Mouse (Mus musculus): ENCODE data around the gene Pde5a. TPM values are rescaled to one million over a fixed set of nuclear protein-coding genes. Genes with fewer than 3 reads are reported as not detected.

Pde5a gene
- polyA plus RNA-seq, 1 experiment: 0.91 TPM

DNA sequence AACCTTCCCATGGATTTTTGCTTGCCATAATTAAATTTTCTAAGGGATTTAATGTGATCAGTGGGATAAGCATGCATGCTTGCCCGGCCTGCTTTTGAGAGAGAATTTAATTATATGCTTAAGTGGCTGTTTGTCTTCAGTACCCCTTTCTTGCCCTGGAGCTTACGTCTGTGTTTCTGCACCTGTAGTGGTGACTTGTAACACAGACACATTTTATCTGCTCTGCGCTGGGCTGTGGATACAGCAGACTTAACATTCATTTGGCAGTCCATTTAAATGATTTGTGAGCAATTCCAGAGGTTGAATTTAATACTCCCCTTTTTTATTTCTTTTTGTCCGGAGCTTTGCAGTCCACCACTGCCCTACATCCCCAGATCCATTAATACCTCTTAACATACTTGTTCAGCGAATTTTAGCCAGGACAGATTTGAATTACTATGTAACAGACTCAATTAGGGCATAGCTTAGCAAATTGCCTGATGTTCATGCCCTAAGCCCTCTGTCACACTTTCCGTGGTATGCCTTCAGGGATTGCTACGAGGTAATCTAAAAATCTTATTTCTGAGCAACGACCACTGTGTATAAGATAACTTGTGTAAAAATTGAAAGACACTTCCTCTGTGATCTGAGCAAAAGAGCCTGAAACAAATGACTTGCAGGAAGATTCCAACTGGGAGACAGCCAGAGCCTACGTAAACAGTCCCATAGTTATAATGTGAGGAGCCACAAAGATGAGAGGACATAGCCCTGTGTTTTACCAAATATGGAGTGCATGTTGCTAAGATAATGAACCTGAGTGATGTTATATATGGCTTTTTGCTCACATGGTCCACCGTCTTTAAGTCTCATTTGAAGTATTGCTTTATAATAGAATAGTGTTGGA is 72.0 kb downstream of the Pde5a start:
- H3K27ac ChIP-seq (replicated peaks; ENCODE audit: low read depth, low read length): no peak overlapping the region
- no peak overlapping the region for H3K4me3 ChIP-seq (ENCODE audit: insufficient read depth, low read depth, low read length)

DNA sequence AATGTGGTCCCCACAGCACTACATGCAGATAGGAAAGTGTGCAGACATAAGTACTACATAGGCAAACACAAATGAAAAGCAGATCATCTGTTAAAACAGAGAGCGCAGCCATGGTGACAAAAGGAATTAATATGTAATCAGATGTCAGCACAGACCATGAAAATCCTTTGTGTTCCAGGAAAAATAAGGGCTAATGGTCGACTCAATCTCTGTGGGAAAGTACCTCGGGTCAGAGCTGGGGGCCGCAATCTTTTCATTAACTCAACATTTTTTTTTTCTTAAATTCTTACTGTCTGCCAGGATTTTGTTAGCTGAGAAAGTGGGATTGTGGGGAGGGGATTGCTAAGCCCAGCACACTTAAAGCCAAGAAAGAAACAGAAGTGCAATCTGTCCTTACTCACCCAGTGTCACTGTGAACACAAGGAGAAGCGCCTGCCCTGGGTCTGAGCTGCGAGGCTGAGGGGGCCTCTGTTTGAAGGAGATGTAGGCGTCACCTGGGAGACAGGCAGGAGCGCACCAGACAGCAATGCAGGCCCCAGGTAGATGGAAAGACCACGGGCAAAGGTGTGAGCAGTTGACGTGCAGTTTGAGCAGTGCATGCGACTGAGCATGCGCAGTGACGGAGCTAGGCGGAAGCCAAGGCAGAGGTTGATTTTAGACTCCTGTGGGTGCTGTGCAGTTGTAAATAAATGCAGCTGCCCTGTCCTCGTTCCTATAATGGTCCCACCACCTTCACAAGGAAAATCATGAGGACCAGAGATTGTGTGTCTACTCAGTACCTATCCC is 72.9 kb downstream of the Pde5a start:
- no peaks in the 10 kb centered on the region for H3K4me1 ChIP-seq (ENCODE audit: control insufficient read depth, insufficient read depth, insufficient read length, low read length)
- H3K4me3 ChIP-seq (ENCODE audit: insufficient read depth, low read depth, low read length): no peak overlapping the region
- H3K27ac ChIP-seq (replicated peaks; ENCODE audit: low read depth, low read length): no peak overlapping the region

More for the DNA sequence above, 72.0 kb downstream of the Pde5a start:
- H3K4me1 ChIP-seq (ENCODE audit: control insufficient read depth, insufficient read depth, insufficient read length, low read length): no peaks in the 10 kb centered on the region

DNA sequence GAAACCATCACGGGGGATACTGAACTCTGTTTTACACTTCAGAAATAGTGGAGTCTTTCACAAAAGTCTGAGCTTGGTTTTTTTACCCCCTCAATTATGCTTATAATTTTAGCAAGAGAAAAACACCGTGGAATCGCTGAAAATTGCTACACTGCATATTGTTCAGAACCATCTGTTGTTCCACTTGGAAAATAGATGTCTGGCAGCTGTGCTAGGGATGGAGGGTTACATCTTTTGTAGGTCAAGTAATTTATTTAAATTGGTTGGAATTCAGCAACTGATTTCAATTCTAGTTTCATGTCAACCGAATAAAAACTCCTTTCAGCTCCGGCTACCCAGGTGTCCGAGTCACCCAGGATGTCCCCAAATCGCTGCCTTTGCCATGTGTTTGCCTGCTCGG is 78.6 kb downstream of the Pde5a start:
- H3K27ac ChIP-seq (replicated peaks; ENCODE audit: low read depth, low read length): no peak overlapping the region
- H3K4me1 ChIP-seq (ENCODE audit: control insufficient read depth, insufficient read depth, insufficient read length, low read length): no peaks in the 10 kb centered on the region
- H3K4me3 ChIP-seq (ENCODE audit: insufficient read depth, low read depth, low read length): no peak overlapping the region

DNA sequence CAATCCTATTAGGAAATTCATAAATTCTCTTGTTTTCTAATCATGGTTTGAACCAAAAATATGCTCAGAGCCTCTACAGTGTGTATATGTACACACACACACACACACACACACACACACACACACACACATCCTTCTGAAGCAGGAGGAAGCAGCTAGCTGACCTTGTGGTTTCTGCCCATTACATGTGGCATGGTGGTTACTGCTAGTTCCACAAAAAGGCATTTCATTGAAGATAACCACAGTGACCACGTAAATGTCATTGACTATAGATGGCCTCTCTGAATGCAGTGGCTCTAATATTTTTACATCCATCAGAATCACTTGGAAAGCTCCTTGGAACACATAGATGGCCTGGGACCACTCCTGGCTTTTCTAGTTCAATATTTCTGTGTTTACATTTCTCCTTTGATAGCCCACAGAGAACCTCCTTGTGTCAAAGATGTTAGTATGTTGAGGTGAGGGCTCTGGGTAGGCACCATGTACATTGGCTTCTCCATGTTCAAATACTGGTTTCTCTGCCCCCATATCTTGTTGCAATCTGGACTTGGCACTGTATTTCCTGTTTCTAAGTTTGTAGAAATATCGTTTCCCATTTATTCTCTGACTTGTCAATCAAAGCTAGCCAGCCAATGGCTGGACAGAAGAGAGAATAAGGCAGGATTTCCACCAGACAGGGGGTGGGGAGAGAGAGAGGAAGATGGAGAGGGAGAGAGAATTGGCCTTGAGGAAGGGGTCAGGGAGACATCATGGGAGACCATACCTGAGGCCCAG is 81.5 kb downstream of the Pde5a start:
- no peaks in the 10 kb centered on the region for H3K4me1 ChIP-seq (ENCODE audit: control insufficient read depth, insufficient read depth, insufficient read length, low read length)
- H3K4me3 ChIP-seq (ENCODE audit: insufficient read depth, low read depth, low read length): no peak overlapping the region
- H3K27ac ChIP-seq (replicated peaks; ENCODE audit: low read depth, low read length): no peak overlapping the region

DNA sequence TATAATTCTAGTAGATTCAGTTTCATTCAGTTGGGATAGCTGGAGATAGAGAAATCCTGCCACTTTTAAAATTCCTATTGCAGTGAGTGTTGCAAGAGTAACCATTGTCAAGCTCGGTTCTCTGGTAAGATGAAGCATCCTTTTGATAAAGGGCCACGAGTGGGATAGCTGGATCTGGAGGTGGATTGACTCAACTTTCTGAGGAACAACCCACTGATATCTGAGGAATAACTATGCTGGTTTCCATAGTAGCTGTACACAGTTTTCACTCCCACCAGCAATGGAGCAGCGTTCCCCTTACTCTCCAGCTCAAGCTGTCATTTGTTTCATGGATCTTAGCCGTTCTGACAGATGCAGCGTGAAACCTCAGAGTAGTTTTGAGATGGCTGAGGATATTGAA is 82.2 kb downstream of the Pde5a start:
- Histone ChIP-seq H3K27ac (replicated peaks; ENCODE audit: low read depth, low read length) (no peak overlapping the region), H3K4me3 (ENCODE audit: insufficient read depth, low read depth, low read length) (no peak overlapping the region), H3K4me1 (ENCODE audit: control insufficient read depth, insufficient read depth, insufficient read length, low read length) (no peaks in the 10 kb centered on the region)

DNA sequence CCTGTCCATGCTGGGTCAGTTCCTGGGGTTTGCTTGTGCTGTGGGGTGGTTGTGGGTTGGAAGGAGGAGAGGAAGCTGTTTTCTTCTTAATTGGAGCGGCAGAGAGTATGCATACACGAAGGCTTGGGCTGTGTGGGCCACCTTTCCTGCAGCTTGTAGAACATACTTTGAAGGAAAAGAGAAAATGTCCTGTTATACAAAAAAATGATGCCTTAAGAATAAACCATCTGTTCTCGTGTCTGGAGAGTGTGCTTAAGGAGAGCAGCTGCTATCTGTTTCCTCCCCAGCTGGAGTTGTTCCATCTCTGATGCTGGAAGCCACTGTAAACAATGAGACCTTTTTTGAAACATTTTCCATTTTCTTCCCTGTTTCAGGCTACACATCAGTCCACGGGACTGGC is 85.8 kb downstream of the Pde5a start:
- H3K4me1 ChIP-seq (ENCODE audit: control insufficient read depth, insufficient read depth, insufficient read length, low read length): no peaks in the 10 kb centered on the region
- no peak overlapping the region for H3K27ac ChIP-seq (replicated peaks; ENCODE audit: low read depth, low read length)

DNA sequence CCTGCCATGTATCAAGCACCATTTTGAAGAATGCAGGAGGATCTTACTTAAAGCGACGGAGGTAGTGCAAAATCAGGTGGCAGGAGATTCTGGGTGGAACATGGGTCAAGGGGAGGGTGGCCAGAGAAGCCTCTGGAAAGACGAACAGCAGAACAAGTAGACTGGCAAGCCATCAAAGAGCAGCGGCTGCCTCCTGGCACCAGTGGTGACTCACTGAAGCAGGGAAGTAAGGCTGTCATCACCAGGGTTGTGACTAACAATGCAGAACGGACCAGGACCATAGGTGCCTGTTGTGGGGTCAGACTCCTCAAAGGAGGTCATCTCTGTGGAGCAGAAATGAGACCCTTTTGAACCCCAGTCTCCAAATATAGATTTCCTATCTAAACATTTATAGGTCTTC is 89.5 kb downstream of the Pde5a start:
- Histone ChIP-seq H3K4me1 (ENCODE audit: control insufficient read depth, insufficient read depth, insufficient read length, low read length) (no peaks in the 10 kb centered on the region), H3K27ac (replicated peaks; ENCODE audit: low read depth, low read length) (no peak overlapping the region), H3K4me3 (ENCODE audit: insufficient read depth, low read depth, low read length) (no peak overlapping the region)

More for the DNA sequence above, 85.8 kb downstream of the Pde5a start:
- no peak overlapping the region for H3K4me3 ChIP-seq (ENCODE audit: insufficient read depth, low read depth, low read length)

DNA sequence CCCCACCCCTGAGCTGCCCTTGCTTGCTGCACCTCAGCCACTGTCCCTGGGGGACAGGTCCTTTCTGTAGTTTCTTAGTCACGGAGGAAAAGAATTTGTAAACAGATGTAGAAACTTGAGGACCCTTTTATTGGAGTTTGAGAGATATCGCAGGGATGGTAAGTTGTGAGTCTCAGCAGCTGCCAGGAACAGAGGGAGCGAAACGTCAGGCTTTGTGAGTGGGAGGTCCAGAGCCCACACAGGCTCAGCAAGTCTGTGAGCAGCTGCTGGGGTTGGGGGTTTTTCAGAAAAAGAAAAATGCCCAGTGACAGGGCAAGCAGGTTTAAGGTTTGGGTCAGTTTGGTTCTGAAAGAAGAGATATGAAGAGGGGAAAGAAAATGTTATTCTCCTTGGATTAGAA is 92.0 kb downstream of the Pde5a start:
- Histone ChIP-seq H3K4me1 (ENCODE audit: control insufficient read depth, insufficient read depth, insufficient read length, low read length) (no peaks in the 10 kb centered on the region), H3K4me3 (ENCODE audit: insufficient read depth, low read depth, low read length) (no peak overlapping the region), H3K27ac (replicated peaks; ENCODE audit: low read depth, low read length) (no peak overlapping the region)

DNA sequence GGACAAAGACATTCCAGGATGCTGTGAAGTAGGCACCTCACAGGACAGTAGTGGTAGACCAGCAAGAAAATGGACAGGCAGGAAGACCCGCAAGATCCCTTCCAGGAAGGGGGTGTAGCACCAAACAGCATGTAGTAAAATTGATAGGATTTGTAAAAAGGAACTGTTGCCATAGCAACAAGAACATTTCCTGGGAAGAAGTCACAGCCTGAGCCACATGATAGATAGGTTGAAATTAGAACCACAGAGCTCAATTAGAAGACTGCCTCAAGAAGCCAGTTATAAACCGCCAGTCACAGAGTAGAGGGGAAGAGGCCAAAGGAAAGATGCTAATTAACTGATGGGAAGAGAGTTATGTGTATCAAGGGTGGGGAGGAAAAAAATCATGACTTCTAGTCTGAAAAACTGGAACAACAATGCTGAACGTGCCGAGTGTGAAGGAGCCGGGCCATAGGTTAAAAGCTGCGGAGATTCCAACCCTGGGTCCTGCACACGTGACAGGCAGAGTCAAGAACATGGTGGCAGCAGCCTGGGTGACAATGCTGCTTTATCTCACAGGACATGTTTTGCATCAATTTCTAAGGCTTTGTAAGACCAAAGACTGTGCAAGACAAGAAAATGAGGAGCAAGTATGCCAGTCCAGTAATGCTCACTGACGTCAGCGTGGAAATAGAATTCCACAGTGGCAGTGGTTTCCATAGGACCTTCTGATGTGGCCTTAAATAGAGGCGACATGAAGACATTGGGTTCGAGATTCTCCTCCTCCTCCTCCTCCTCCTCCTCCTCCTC is 99.7 kb downstream of the Pde5a start:
- Histone ChIP-seq H3K4me3 (ENCODE audit: insufficient read depth, low read depth, low read length) (no peak overlapping the region), H3K4me1 (ENCODE audit: control insufficient read depth, insufficient read depth, insufficient read length, low read length) (no peaks in the 10 kb centered on the region), H3K27ac (replicated peaks; ENCODE audit: low read depth, low read length) (no peak overlapping the region)

DNA sequence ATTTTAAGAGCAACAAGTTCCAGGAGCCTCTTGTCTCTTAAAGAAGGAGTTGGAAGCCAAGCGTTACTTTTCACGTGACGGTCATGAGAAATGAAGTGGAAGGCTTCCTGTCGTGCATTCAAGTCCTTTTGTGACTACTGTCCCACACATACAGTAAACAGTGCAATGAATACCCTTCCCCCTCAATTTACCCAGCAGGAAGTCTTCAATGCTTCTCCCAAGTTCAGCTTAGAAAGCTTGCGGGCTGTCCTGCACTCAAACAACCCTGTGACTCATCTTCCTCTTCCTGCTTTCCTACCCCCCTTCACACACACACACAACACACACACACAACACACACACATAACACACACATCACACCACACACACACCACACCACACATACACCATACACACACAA is 105.8 kb downstream of the Pde5a start:
- Histone ChIP-seq H3K4me1 (ENCODE audit: control insufficient read depth, insufficient read depth, insufficient read length, low read length) (no peaks in the 10 kb centered on the region), H3K4me3 (ENCODE audit: insufficient read depth, low read depth, low read length) (no peak overlapping the region), H3K27ac (replicated peaks; ENCODE audit: low read depth, low read length) (no peak overlapping the region)

DNA sequence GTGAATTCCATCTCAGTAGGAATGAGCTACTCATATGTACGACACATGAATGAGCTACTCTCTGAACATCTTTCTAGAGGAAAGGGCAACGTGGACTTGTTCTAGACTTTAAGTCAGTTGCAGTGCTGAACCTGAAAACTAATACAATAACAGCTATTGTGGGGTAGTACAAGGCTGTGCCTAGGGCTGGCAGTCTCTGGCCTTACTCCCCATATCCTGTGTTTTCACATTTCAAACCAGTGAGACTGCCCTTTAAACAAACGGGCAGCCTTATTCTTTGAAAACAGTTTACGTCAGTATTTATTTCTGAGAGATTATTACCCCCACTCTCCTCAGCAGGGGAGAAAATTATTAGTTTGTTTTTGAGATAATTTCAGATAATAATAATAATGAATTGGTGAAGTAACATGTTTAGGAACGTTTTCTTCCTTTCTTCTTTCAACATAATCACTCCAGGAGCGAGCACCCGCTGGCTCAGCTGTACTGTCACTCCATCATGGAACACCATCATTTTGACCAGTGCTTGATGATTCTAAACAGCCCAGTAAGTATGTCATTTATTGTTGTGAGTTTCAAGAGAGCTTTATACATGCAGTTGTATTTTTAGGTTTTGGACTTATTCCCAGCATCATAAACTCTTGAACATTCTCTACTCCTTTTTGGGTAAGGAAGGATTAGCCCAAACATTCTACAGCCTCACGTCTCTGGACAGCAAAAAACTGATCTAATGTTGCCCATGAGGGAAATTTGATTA is 106.5 kb downstream of the Pde5a start:
- Histone ChIP-seq H3K27ac (replicated peaks; ENCODE audit: low read depth, low read length) (no peak overlapping the region), H3K4me1 (ENCODE audit: control insufficient read depth, insufficient read depth, insufficient read length, low read length) (no peaks in the 10 kb centered on the region), H3K4me3 (ENCODE audit: insufficient read depth, low read depth, low read length) (no peak overlapping the region)

DNA sequence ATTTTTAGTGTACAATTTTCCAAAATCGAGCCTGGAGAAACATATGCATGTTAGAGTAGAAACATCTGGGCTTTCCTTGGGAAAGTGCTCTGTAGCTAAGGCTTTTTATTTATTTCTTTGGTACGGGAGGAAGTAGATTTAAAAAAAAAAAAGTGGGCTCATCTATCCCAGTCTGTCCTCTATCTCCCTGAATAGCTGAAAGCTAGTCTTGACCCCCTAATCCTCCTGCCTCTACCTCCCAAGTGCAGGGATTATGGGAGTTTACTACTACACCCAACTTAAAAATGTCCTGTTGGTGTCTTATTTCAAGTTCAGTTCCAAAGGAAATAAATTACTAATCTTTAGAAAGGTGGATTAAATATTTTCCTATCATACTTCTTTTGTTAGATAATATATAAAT is 108.9 kb downstream of the Pde5a start:
- no peak overlapping the region for H3K4me3 ChIP-seq (ENCODE audit: insufficient read depth, low read depth, low read length)
- H3K27ac ChIP-seq (replicated peaks; ENCODE audit: low read depth, low read length): no peak overlapping the region
- H3K4me1 ChIP-seq (ENCODE audit: control insufficient read depth, insufficient read depth, insufficient read length, low read length): no peaks in the 10 kb centered on the region

DNA sequence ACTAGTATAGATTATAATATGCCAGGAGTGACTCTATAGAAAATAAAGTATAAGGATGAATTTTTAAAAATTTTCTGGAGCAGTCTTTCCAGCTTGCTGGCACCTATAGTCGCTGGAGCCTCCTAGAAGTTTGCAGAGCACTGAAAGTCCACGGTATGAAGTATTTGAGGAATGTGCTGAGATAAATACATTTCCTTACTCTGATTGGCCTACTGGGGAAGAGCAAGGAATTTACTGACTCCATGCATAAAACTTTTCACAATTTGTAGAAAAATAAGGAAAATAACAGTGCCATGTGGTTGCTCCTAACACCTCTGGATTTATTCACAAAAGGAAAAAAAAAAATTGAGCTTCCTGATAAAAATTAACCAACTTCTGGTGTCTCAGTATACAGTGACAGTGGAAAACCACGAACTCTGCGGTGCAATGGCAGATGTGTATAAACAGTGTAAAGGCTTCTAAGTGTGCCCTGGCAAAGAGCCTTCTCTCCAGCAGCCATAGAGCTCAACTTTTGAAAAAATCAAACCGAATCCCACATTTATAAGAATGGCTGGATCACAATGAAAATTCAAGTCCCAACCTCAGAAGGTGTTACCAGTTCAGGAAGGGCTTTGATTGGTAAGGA is 119.8 kb downstream of the Pde5a start:
- Histone ChIP-seq H3K4me1 (ENCODE audit: control insufficient read depth, insufficient read depth, insufficient read length, low read length) (no peaks in the 10 kb centered on the region), H3K27ac (replicated peaks; ENCODE audit: low read depth, low read length) (no peak overlapping the region), H3K4me3 (ENCODE audit: insufficient read depth, low read depth, low read length) (no peak overlapping the region)

DNA sequence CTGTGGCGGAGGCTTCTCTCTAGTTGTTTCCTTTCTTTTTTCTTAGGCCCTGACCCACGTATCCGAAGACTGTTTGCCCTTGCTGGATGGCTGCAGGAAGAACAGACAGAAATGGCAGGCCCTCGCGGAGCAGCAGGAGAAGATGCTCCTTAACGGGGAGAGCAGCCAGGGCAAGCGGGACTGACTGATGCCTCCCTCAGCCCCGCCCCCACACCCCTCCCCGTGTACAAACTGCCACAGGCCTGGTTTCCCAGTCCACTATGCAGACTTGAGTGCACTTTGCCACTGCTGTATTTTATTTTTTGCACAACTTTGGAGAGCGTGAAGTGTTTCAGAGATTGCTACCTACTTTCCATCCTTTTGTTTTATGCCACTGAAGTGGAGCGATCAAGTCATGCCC is 126.4 kb downstream of the Pde5a start:
- H3K27ac ChIP-seq (replicated peaks; ENCODE audit: low read depth, low read length): no peak overlapping the region
- no peaks in the 10 kb centered on the region for H3K4me1 ChIP-seq (ENCODE audit: control insufficient read depth, insufficient read depth, insufficient read length, low read length)
- no peak overlapping the region for H3K4me3 ChIP-seq (ENCODE audit: insufficient read depth, low read depth, low read length)

Measured in brown adipose tissue, adult 24 weeks (tissue).